Mouse (Mus musculus) heart, embryonic 13.5 days (tissue): ENCODE results near the gene Stx4a. TPM values are rescaled to one million over a fixed set of nuclear protein-coding genes. Genes with fewer than 3 reads are reported as not detected.

Experiments used
- ATAC-seq: fragments of 200-750 bp; cut with Nextera tagmentation; 2 replicates; pipeline ENCODE4 v1.8.0; 2017; ENCODE audit warnings: moderate TSS enrichment; ENCODE audit not compliant: insufficient number of reproducible peaks, low FRiP score, low TSS enrichment; ENCODE audit errors: extremely low read depth
- H3K27ac ChIP-seq: fragments of 300-500 bp; sonication (generic); replicated peaks from 2 replicates; pipeline ENCODE4 v1.5.1; 2015; ENCODE audit warnings: moderate library complexity, mild to moderate bottlenecking, inconsistent platforms
- H3K27me3 ChIP-seq: fragments of 300-500 bp; sonication (generic); replicated peaks from 2 replicates; pipeline ENCODE4 v1.6.1; 2015; ENCODE audit warnings: mild to moderate bottlenecking, inconsistent platforms
- H3K36me3 ChIP-seq: fragments of 300-500 bp; sonication (generic); 2 replicates; pipeline ENCODE4 v1.6.1; 2015; ENCODE audit warnings: mild to moderate bottlenecking, inconsistent platforms
- H3K4me1 ChIP-seq: fragments of 300-500 bp; sonication (generic); 2 replicates; pipeline ENCODE4 v1.6.1; 2015; ENCODE audit warnings: inconsistent platforms
- H3K4me2 ChIP-seq: fragments of 300-500 bp; sonication (generic); 2 replicates; pipeline ENCODE4 v1.6.1; 2015; ENCODE audit warnings: inconsistent platforms, mild to moderate bottlenecking, moderate library complexity
- H3K4me3 ChIP-seq: fragments of 300-500 bp; sonication (generic); 2 replicates; pipeline ENCODE4 v1.5.1; 2015; ENCODE audit warnings: moderate library complexity, mild to moderate bottlenecking, inconsistent platforms
- H3K9ac ChIP-seq: fragments of 300-500 bp; sonication (generic); 2 replicates; pipeline ENCODE4 v1.6.1; 2015; ENCODE audit warnings: inconsistent platforms, mild to moderate bottlenecking, moderate library complexity
- H3K9me3 ChIP-seq: fragments of 300-500 bp; sonication (generic); 2 replicates; pipeline ENCODE4 v1.6.1; 2016; ENCODE audit warnings: inconsistent platforms
- WGBS: fragments of 180-500 bp; shearing (Covaris S2); methylation state at CpG from one replicate; pipeline ENCODE4 v1.1.7; 2015; ENCODE audit warnings: mixed read lengths; 5-methylcytosine and 5-hydroxymethylcytosine counted together
- polyA plus RNA-seq: library from polyadenylated mRNA; unstranded; fragments of >200 nt; fragmentation: Nextera tagmentation; extraction: Ambion mirVana; gene quantifications from 2 replicates; pipeline ENCODE4 v1.2.1, GENCODE M21; 2015

Stx4a gene
- polyA plus RNA-seq, 1 experiment from 2014 or later = 39.2 TPM

GRCm38 (mm10) chr7:127870136-127870821, 46.2 kb downstream of the Stx4a start:
- H3K36me3 ChIP-seq = peaks cover 61% of the 10 kb centered on the region
- peaks cover 30% of the 10 kb centered on the region for H3K4me1 ChIP-seq
- no peak overlapping the region for H3K4me3 ChIP-seq
- H3K9me3 ChIP-seq = no peaks in the 10 kb centered on the region
- H3K27ac ChIP-seq = no peak overlapping the region
- no peak overlapping the region for H3K9ac ChIP-seq
- ATAC-seq = no peak
- H3K4me2 ChIP-seq = no peak overlapping the region
- no peaks in the 10 kb centered on the region for H3K27me3 ChIP-seq
- 76% methylated on average over 5 of the region's 5 CpGs for WGBS

- Histone ChIP-seq H3K4me1 (peaks cover 31% of the 10 kb centered on the region), H3K9ac (peak overlapping the region; percentile 98), H3K27ac (peak overlapping the region; percentile 99), H3K9me3 (no peaks in the 10 kb centered on the region), H3K4me2 (peak overlapping the region; percentile 95), H3K36me3 (peaks cover 53% of the 10 kb centered on the region), H3K4me3 (peak overlapping the region; percentile 97), H3K27me3 (no peaks in the 10 kb centered on the region)
- 5% methylated on average over 20 of the region's 20 CpGs for WGBS
- no peak for ATAC-seq
Measured at GRCm38 (mm10) chr7:127874812-127875626, 50.9 kb downstream of the Stx4a start.

GRCm38 (mm10) chr7:127875627-127876001, 51.5 kb downstream of the Stx4a start:
- peak overlapping the region; percentile 95 for H3K4me2 ChIP-seq
- H3K27ac ChIP-seq = peak overlapping the region; percentile 99
- no peaks in the 10 kb centered on the region for H3K9me3 ChIP-seq
- peaks cover 54% of the 10 kb centered on the region for H3K36me3 ChIP-seq
- peak; percentile 86 for ATAC-seq
- peak overlapping the region; percentile 97 for H3K4me3 ChIP-seq
- H3K4me1 ChIP-seq = peaks cover 31% of the 10 kb centered on the region
- peak overlapping the region; percentile 98 for H3K9ac ChIP-seq
- WGBS = under 1% methylated on average over 43 of the region's 43 CpGs
- H3K27me3 ChIP-seq = no peaks in the 10 kb centered on the region

GRCm38 (mm10) chr7:127876041-127876466, 52.0 kb downstream of the Stx4a start, which contains the start of gene Zfp646:
Gene Zfp646, plus strand, starts transcription at chr7:127876221.
- Histone ChIP-seq H3K36me3 (peaks cover 54% of the 10 kb centered on the region), H3K4me1 (peaks cover 31% of the 10 kb centered on the region), H3K4me3 (peak within 1 kb of the TSS; percentile 97), H3K9me3 (no peaks in the 10 kb centered on the region), H3K27ac (peak within 1 kb of the TSS; percentile 99), H3K9ac (peak within 1 kb of the TSS; percentile 98), H3K27me3 (no peaks in the 10 kb centered on the region), H3K4me2 (peak within 1 kb of the TSS; percentile 95)
- 0% methylated on average over 41 of the region's 41 CpGs for WGBS
- peak; percentile 74 for ATAC-seq

- 1% methylated on average over 60 of the region's 60 CpGs for WGBS
- Histone ChIP-seq H3K4me2 (peak within 1 kb of the TSS; percentile 95), H3K27ac (peak within 1 kb of the TSS; percentile 99), H3K9me3 (no peaks in the 10 kb centered on the region), H3K9ac (peak within 1 kb of the TSS; percentile 98), H3K27me3 (no peaks in the 10 kb centered on the region), H3K36me3 (peaks cover 55% of the 10 kb centered on the region), H3K4me3 (peak within 1 kb of the TSS; percentile 97), H3K4me1 (peaks cover 32% of the 10 kb centered on the region)
- ATAC-seq = peak; percentile 68
Measured at GRCm38 (mm10) chr7:127876467-127877348, 52.6 kb downstream of the Stx4a start, which contains the start of gene Zfp668. Gene Zfp668, minus strand, starts transcription at chr7:127876828.

GRCm38 (mm10) chr7:127879301-127879700, 55.2 kb downstream of the Stx4a start:
- Histone ChIP-seq H3K9ac (no peak overlapping the region), H3K27me3 (no peaks in the 10 kb centered on the region), H3K4me1 (peaks cover 40% of the 10 kb centered on the region), H3K27ac (no peak overlapping the region), H3K9me3 (no peaks in the 10 kb centered on the region), H3K36me3 (peaks cover 66% of the 10 kb centered on the region), H3K4me3 (no peak overlapping the region), H3K4me2 (no peak overlapping the region)
- 96% methylated on average over 9 of the region's 9 CpGs for WGBS
- no peak for ATAC-seq

GRCm38 (mm10) chr7:127880431-127880830, 56.3 kb downstream of the Stx4a start:
- WGBS = 79% methylated on average over 12 of the region's 12 CpGs
- peaks cover 41% of the 10 kb centered on the region for H3K4me1 ChIP-seq
- H3K4me2 ChIP-seq = no peak overlapping the region
- ATAC-seq = no peak
- no peaks in the 10 kb centered on the region for H3K9me3 ChIP-seq
- H3K36me3 ChIP-seq = peaks cover 78% of the 10 kb centered on the region
- no peak overlapping the region for H3K9ac ChIP-seq
- no peak overlapping the region for H3K4me3 ChIP-seq
- no peaks in the 10 kb centered on the region for H3K27me3 ChIP-seq
- H3K27ac ChIP-seq = no peak overlapping the region

GRCm38 (mm10) chr7:127885951-127886350, 61.9 kb downstream of the Stx4a start:
- Histone ChIP-seq H3K4me2 (no peak overlapping the region), H3K9ac (peak overlapping the region; percentile 30; the same call in 1 of the 2 replicates), H3K9me3 (no peaks in the 10 kb centered on the region), H3K27ac (no peak overlapping the region), H3K27me3 (no peaks in the 10 kb centered on the region), H3K4me1 (peaks cover 48% of the 10 kb centered on the region), H3K4me3 (no peak overlapping the region), H3K36me3 (peaks cover 94% of the 10 kb centered on the region)
- no peak for ATAC-seq
- 66% methylated on average over 6 of the region's 6 CpGs for WGBS

- 90% methylated on average over 6 of the region's 6 CpGs for WGBS
Measured at GRCm38 (mm10) chr7:127886551-127886950, 62.5 kb downstream of the Stx4a start.

GRCm38 (mm10) chr7:127887191-127887590, 63.1 kb downstream of the Stx4a start:
- Histone ChIP-seq H3K27me3 (no peaks in the 10 kb centered on the region), H3K4me1 (peaks cover 43% of the 10 kb centered on the region), H3K4me3 (no peak overlapping the region), H3K27ac (no peak overlapping the region), H3K4me2 (no peak overlapping the region), H3K36me3 (peaks cover 92% of the 10 kb centered on the region), H3K9me3 (no peaks in the 10 kb centered on the region), H3K9ac (0 out of 2 replicates have a peak overlapping the region, but pooled peaks have one; percentile 19)
- ATAC-seq = no peak
- WGBS = 79% methylated on average over 8 of the region's 8 CpGs

More at GRCm38 (mm10) chr7:127886551-127886950, 62.5 kb downstream of the Stx4a start:
- H3K9ac ChIP-seq = 0 out of 2 replicates have a peak overlapping the region, but pooled peaks have one; percentile 41
- ATAC-seq = no peak
- no peak overlapping the region for H3K4me2 ChIP-seq
- peaks cover 92% of the 10 kb centered on the region for H3K36me3 ChIP-seq
- H3K27ac ChIP-seq = no peak overlapping the region
- H3K9me3 ChIP-seq = no peaks in the 10 kb centered on the region
- no peak overlapping the region for H3K4me3 ChIP-seq
- H3K27me3 ChIP-seq = no peaks in the 10 kb centered on the region
- H3K4me1 ChIP-seq = peaks cover 48% of the 10 kb centered on the region
